Mouse (Mus musculus): ENCODE measurements around the gene Bicral. TPM values are rescaled to one million over a fixed set of nuclear protein-coding genes. Genes with fewer than 3 reads are reported as not detected.

Bicral gene
- polyA plus RNA-seq, 1 experiment, result 38.6 TPM

GRCm38 (mm10) chr17:46770546-46770945 lies 87.7 kb downstream of the Bicral start:
- DNase-seq (ENCODE audit: extremely low spot score in 1 of 2, low spot score in 1 of 2), result no peak

- no peak for DNase-seq (ENCODE audit: extremely low spot score in 1 of 2, low spot score in 1 of 2)
Measured at GRCm38 (mm10) chr17:46767868-46768267, 90.4 kb downstream of the Bicral start.

GRCm38 (mm10) chr17:46764916-46765315 lies 93.4 kb downstream of the Bicral start:
- peak; percentile 60 to 70 for DNase-seq (ENCODE audit: extremely low spot score in 1 of 2, low spot score in 1 of 2)

GRCm38 (mm10) chr17:46763544-46763943 lies 94.7 kb downstream of the Bicral start, which contains the start of gene Ptcra:
Ptcra (minus strand) TSS chr17:46763712.
- no peak for DNase-seq (ENCODE audit: extremely low spot score in 1 of 2, low spot score in 1 of 2)

GRCm38 (mm10) chr17:46758753-46759152 lies 99.5 kb downstream of the Bicral start:
- peak in 1 of 2 experiments; percentile 52 for DNase-seq (ENCODE audit: extremely low spot score in 1 of 2, low spot score in 1 of 2)

GRCm38 (mm10) chr17:46751794-46752556 lies 106.3 kb downstream of the Bicral start, which contains the start of gene Cnpy3:
Cnpy3 (minus strand) TSS chr17:46752214.
- peak; percentile 97 to 98 for DNase-seq (ENCODE audit: extremely low spot score in 1 of 2, low spot score in 1 of 2)

GRCm38 (mm10) chr17:46751056-46751793 lies 107.1 kb downstream of the Bicral start:
- DNase-seq (ENCODE audit: extremely low spot score in 1 of 2, low spot score in 1 of 2), result peak in 1 of 2 experiments; percentile 64

- no peak for DNase-seq (ENCODE audit: extremely low spot score in 1 of 2, low spot score in 1 of 2)
Measured at GRCm38 (mm10) chr17:46750580-46750979, 107.7 kb downstream of the Bicral start.

GRCm38 (mm10) chr17:46749282-46749681 lies 109.0 kb downstream of the Bicral start:
- DNase-seq (ENCODE audit: extremely low spot score in 1 of 2, low spot score in 1 of 2), result no peak

Other genes with a start within 250 kb of the Bicral start
- 5.3 and 6.3 TPM in 2 replicates for gene Ptk7, start 229.0 kb downstream of the Bicral start, polyA plus RNA-seq (2012; rRNA removed)
- 20.1 and 23.5 TPM in 2 replicates for gene Klc4, start 212.5 kb downstream of the Bicral start, polyA plus RNA-seq (2012; rRNA removed)
- gene Mrpl2, start 212.3 kb downstream of the Bicral start, polyA plus RNA-seq (2012; rRNA removed), result 51.2 and 58.7 TPM in 2 replicates
- 33.0 and 35.2 TPM in 2 replicates for gene Cul7, start 208.1 kb downstream of the Bicral start, polyA plus RNA-seq (2012; rRNA removed)
- gene Rrp36, start 184.1 kb downstream of the Bicral start, polyA plus RNA-seq (2012; rRNA removed), result 29.6 and 33.0 TPM in 2 replicates
- 151 and 157 TPM in 2 replicates for gene Mea1, start 179.7 kb downstream of the Bicral start, polyA plus RNA-seq (2012; rRNA removed)
- gene Klhdc3, start 177.6 kb downstream of the Bicral start, polyA plus RNA-seq (2012; rRNA removed), result 189 and 198 TPM in 2 replicates
- gene Ppp2r5d, start 153.4 kb downstream of the Bicral start, polyA plus RNA-seq (2012; rRNA removed), result 95.4 and 95.5 TPM in 2 replicates
- gene Pex6, start 147.0 kb downstream of the Bicral start, polyA plus RNA-seq (2012; rRNA removed), result 49.1 and 50.5 TPM in 2 replicates
- gene Gnmt, start 129.3 kb downstream of the Bicral start, polyA plus RNA-seq (2012; rRNA removed), result 1.8 and 2.2 TPM in 2 replicates
- 86.0 and 88.3 TPM in 2 replicates for gene Cnpy3, start 106.3 kb downstream of the Bicral start, polyA plus RNA-seq (2012; rRNA removed)
- gene Ptcra, start 94.8 kb downstream of the Bicral start, polyA plus RNA-seq (2012; rRNA removed), result 0.36 and 0.88 TPM in 2 replicates
- gene 2310039H08Rik, start 85.8 kb downstream of the Bicral start, polyA plus RNA-seq (2012; rRNA removed), result 23.6 and 27.1 TPM in 2 replicates
- gene Rpl7l1, start 75.8 kb downstream of the Bicral start, polyA plus RNA-seq (2012; rRNA removed), result 37.8 and 46.0 TPM in 2 replicates
- 26.5 and 27.3 TPM in 2 replicates for gene Tbcc, start 32.2 kb upstream of the Bicral start, polyA plus RNA-seq (2012; rRNA removed)
- gene Prph2, start 52.0 kb upstream of the Bicral start, polyA plus RNA-seq (2012; rRNA removed), result 0.04 TPM in 1 of 2 replicates, not detected in the other
- gene Ubr2, start 152.1 kb upstream of the Bicral start, polyA plus RNA-seq (2012; rRNA removed), result 33.6 and 41.7 TPM in 2 replicates